Mouse (Mus musculus) heart, adult 8-10 months (tissue): ENCODE measurements around the gene Gpr176. TPM values are rescaled to one million over a fixed set of nuclear protein-coding genes. Genes with fewer than 3 reads are reported as not detected.
"Not testable (repeated sequence)": the region's sequence is repeated elsewhere in the genome, so short reads cannot be mapped to it uniquely, and the experiment has no call there.

Source experiments
- DNase-seq: peaks from one replicate; pipeline ENCODE4 v3.0.0; 2022; ENCODE audit warnings: low spot score
- total RNA-seq, 4 experiments: library from RNA; stranded (reverse); gene quantifications; 2 replicates each; pipeline ENCODE4 v1.2.4; 2022

The Gpr176 gene
- total RNA-seq, 4 experiments from 2014 or later: 0.08 to 0.11 TPM; not detected in 2

DNA sequence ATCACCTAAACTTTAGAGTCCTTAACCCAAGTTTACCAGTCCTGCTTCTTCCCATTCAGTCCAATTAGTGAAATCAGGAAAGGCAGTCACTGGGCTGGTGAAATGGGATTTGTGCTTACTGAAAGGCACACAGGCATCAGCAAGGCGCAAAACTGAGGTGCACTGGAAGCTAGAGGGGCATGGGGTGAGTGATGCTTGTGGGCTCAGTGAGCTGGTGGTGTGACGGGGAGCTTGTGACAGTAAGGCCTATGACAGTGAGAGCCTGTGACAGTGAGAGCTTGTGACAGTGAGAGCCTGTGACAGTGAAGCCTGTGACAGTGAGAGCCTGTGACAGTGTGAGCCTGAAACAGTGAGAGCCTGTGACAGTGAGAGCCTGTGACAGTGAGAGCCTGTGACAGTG is 71.6 kb downstream of the Gpr176 start:
- DNase-seq: no peak

DNA sequence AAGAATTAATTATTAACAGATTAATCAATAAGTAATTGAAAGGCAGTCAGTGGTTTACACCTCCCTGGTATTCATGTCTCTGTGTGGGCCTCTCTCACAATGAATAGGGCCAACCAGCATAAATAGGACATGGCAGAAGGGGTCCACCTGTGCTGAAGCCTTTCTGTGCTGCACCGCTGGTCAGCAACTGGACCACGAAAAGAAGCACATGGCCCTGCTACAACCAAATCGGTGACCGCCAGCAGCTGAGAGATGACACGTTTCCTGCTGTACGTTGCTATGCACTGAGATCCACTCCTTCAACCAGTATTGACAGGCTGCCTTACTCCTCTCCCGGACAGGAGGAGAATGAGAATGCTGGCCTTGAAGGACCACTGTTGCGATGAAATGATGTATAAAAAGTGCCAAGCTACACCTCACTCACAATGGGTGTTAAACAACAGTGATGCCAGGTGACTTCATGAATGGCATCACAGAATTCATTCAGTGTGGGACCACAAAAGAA is 72.1 kb downstream of the Gpr176 start:
- DNase-seq: no peak

DNA sequence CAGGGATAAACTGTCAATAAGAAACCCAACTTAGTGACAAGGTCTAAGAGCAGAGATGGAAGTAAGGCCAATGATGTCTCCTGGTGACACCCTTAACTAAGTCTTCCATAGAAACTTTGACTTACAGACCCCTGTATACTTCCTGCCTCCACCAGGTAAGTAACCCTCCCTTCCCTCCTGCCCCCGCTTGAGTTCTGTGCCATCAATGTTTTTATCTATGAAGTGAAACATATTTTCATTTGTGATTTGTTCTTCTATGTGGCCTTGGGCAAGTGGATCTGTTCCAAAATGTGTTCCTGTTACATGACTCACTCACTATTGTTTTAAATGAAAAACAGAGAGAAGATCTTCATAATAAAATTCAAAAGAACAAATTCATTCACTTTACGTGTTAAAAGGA is 73.2 kb downstream of the Gpr176 start:
- DNase-seq: no peak

- DNase-seq: no peak
Measured at GRCm38 (mm10) chr2:118298601-118299000, 74.6 kb downstream of the Gpr176 start.

- DNase-seq: no peak
Measured at GRCm38 (mm10) chr2:118297966-118298365, 75.3 kb downstream of the Gpr176 start.

DNA sequence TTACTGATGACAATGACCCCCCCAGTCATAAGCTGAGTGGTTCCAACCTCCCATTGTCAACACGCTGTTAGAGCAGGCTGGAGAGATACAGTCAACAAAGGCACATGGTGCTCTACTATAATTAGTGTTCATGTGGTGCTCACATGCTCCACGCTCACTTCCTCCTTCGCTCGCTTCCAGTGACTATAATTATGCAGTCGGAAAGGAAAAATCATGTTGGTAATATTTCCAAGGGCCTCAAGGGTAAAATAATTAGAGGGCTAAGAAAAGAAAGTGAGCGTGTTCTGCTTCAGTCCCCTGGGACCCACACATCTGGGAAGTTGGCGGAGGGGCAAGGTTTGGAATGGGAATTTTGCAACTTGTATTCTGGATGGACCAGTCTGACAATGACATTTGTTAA is 77.7 kb downstream of the Gpr176 start:
- peak; percentile 35 for DNase-seq

DNA sequence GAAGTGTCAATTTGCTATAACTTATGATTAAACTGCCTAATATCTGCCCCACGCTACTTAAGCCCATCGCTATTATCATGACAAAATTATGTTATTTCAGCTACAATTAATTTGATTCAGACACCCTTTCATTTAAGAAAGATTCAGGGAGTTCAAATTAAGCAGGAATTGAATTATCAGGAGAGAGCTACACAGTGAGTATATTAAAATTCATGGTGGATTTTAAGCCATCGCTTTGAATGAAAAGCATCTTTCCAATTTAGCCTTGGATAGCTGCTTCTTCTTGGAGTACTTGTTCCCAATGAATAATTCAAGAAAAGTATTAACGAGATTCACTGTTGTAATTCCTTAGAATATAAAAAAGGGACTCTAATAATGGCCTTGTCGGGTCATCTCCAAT is 79.6 kb downstream of the Gpr176 start:
- DNase-seq: no peak

DNA sequence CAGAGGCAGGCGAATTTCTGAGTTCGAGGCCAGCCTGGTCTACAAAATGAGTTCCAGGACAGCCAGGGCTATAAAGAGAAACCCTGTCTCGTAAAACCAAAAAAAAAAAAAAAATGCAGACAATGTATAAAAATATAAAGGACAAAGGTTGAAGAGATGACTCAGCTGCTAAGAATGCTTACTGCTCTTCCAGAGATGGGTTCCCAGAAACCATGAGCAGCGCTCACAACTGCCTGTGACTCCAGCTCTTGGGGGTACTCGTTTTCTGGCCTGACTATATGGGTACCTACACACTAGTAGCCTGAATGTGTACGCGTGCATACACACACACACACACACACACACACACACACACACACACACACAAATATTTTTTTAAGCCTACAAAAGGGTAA is 84.2 kb downstream of the Gpr176 start:
- not testable (repeated sequence) for DNase-seq

- DNase-seq: no peak
Measured at GRCm38 (mm10) chr2:118288326-118289065, 84.7 kb downstream of the Gpr176 start.

GRCm38 (mm10) chr2:118287678-118288077 is 85.5 kb downstream of the Gpr176 start:
- DNase-seq: no peak

- DNase-seq: no peak
Measured at GRCm38 (mm10) chr2:118282467-118282866, 90.8 kb downstream of the Gpr176 start.

DNA sequence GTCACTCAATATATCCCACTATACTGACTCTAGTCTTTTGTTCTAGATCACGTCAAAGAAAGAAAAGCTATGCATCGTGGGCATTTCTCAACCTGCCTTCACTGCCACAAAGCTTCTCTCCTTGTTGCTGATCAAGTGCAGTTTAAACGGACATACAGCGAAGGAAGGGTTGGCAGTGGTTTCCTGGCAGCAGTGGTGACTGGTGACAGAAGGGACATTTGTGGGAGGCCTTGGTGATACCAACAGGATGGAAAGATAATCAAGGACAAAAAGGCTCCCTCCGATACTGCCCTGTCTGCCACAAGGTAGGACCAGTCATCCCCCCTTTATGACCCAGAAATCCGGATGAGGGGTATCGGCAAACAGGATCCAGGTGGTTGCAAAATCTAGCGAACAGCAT is 95.0 kb downstream of the Gpr176 start:
- no peak for DNase-seq

- no peak for DNase-seq
Measured at GRCm38 (mm10) chr2:118271606-118272005, 101.6 kb downstream of the Gpr176 start.

- no peak for DNase-seq
Measured at GRCm38 (mm10) chr2:118270213-118270612, 103.0 kb downstream of the Gpr176 start.

- DNase-seq: no peak
Measured at GRCm38 (mm10) chr2:118263914-118264201, 109.4 kb downstream of the Gpr176 start.

DNA sequence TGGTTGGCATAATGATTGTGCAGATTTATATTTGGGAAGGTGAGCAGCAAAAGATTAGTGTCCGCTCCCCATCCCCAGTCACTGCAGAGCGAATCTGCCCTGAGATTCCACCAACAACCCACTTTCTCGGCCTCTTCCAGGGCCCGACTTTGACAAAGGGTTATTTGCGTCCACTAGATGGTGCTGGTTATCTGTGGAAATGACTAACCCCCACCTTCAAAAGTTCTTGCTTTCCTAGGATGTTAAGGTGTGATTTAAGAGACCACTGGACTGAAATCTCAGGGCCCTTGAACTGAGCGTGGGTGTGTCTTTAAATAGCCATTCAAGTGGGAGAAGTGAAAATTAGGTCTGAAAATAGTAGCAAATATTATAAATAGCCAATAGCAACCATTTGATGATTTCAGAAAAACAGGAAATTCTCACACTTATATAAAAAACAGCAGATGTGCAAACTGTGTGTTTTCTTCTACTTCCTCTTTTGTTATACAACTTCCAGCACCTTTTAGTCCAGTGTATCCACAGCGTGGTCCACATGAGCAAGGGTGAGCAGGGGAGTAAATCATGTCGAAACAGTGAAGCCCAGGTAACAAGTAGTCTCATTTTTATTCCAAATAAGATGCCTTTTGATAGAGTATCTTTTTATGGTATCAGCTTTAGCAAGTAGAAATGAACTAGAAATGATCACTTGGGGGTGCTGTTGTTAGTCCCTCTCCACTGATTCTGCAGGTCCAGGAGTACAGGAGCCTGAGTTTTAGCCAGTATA is 109.9 kb downstream of the Gpr176 start:
- DNase-seq: peak; percentile 62

- DNase-seq: no peak
Measured at GRCm38 (mm10) chr2:118262673-118263072, 110.5 kb downstream of the Gpr176 start.

GRCm38 (mm10) chr2:118259746-118260145 is 113.5 kb downstream of the Gpr176 start:
- no peak for DNase-seq

DNA sequence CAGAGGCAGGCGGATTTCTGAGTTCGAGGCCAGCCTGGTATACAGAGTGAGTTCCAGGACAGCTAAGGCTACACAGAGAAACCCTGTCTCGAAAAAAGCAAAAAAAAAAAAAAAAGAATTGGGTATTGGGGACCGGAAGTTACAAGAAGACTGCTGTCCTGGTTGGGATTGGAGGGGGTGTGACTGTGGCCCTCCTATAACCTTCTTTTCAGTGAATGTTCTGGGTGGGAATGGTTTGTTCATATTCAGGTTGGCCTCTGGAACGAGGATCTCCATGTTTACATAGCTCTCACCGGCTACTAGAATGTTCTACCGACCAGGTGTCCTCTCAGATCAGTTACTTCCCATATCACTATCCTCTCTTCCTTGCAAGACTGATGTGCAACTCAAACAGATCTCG is 116.1 kb downstream of the Gpr176 start:
- DNase-seq: no peak

DNA sequence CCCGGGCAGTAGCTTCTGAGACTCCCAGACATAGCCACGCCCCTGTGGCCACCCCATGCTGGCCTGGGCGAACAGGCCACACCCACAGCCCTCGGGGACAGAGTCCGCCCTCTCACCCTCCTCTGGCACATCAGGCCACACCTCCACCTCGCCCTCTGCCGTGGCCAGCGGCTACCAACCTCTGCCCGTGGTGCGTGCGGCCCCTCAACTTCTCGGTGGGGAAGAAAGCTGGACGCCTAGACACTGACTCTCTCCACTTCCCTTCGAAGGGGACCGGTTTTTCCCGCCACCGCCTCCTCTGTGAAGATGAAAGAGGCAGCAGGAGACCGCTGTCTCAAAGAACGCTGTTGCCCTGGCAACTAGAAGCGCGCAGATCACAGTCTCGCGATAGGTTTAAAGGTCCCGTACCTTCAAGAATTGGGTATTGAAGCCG is 116.6 kb downstream of the Gpr176 start, which contains the start of gene Fsip1:
Gene Fsip1 (minus strand): TSS at position 346 of the 433 bp plus-strand sequence.
- peak; percentile 32 for DNase-seq

DNA sequence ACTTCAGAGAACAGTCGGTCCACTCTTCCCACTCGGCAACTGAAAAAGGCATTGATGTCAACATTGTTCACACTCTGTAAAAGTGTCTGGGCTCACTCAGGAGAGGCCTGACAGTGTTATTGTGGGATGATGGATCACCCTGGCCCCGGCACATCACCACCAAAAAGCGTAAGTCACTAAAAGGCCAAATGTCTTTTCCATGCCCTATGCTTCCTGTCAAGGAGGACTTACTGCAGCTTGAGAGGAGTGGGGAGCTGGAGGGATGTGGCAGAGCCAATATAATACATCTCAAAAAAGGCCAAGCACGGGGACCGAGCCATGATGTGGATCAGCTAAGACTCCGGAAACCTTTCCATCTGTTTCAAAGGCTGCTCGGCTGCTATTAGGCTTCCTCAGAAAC is 118.7 kb downstream of the Gpr176 start:
- DNase-seq: no peak

- DNase-seq: no peak
Measured at GRCm38 (mm10) chr2:118248966-118249365, 124.3 kb downstream of the Gpr176 start.

- DNase-seq: no peak
Measured at GRCm38 (mm10) chr2:118248016-118248415, 125.2 kb downstream of the Gpr176 start.
